Mouse (Mus musculus): ENCODE measurements around the gene Dazap1.
A peak's percentile ranks its signal among the peaks of the same experiment; 100 is the strongest.

- 0 out of 2 replicates have a peak, but pooled peaks have one; percentile 5 for TF ChIP-seq CTCF (conservative IDR thresholded peaks at IDR 0.05; ENCODE audit: insufficient read depth, insufficient read length, low read depth, low read length)
- TF ChIP-seq POLR2A (IDR thresholded peaks at IDR 0.05; ENCODE audit: low read depth, low read length): no peak
Observed at GRCm38 (mm10) chr10:80323261-80324119, 62.2 kb downstream of the Dazap1 start.

Measured in kidney, adult 2 months (tissue).